Mouse (Mus musculus): ENCODE measurements around the gene Tmed4. TPM values are rescaled to one million over a fixed set of nuclear protein-coding genes. Genes with fewer than 3 reads are reported as not detected.
"Not testable (repeated sequence)": the region's sequence is repeated elsewhere in the genome, so short reads cannot be mapped to it uniquely, and the experiment has no call there.

Tmed4 gene
- polyA plus RNA-seq, 1 experiment: 60.9 TPM

GRCm38 (mm10) chr11:6282940-6283339, 8.3 kb upstream of the Tmed4 start:
- Histone ChIP-seq H3K27ac (ENCODE audit: insufficient read depth, low read length) (no peak overlapping the region), H3K4me1 (ENCODE audit: control insufficient read depth, insufficient read depth, low read length) (no peaks in the 10 kb centered on the region), H3K4me3 (ENCODE audit: insufficient read depth, low read length) (no peak overlapping the region)
- TF ChIP-seq POLR2A (IDR thresholded peaks at IDR 0.05; ENCODE audit: low read depth, low read length) (no peak), CTCF (IDR thresholded peaks at IDR 0.05; ENCODE audit: borderline replicate concordance, insufficient read depth, low read length) (no peak)

- H3K27ac ChIP-seq (ENCODE audit: insufficient read depth, low read length): no peak overlapping the region
- 0 out of 2 replicates have a peak, but pooled peaks cover 2% of the 10 kb centered on the region for H3K4me1 ChIP-seq (ENCODE audit: control insufficient read depth, insufficient read depth, low read length)
- H3K4me3 ChIP-seq (ENCODE audit: insufficient read depth, low read length): no peak overlapping the region
- TF ChIP-seq POLR2A (IDR thresholded peaks at IDR 0.05; ENCODE audit: low read depth, low read length) (no peak), CTCF (IDR thresholded peaks at IDR 0.05; ENCODE audit: borderline replicate concordance, insufficient read depth, low read length) (no peak)
Measured at GRCm38 (mm10) chr11:6276466-6276865, 1.8 kb upstream of the Tmed4 start.

- no peak for TF ChIP-seq POLR2A (IDR thresholded peaks at IDR 0.05; ENCODE audit: low read depth, low read length)
- no peak for TF ChIP-seq CTCF (IDR thresholded peaks at IDR 0.05; ENCODE audit: borderline replicate concordance, insufficient read depth, low read length)
- H3K4me1 ChIP-seq (ENCODE audit: control insufficient read depth, insufficient read depth, low read length): 0 out of 2 replicates have a peak, but pooled peaks cover 2% of the 10 kb centered on the region
Measured at GRCm38 (mm10) chr11:6275094-6275484, 419 bp upstream of the Tmed4 start.

GRCm38 (mm10) chr11:6273607-6274006, 1.1 kb downstream of the Tmed4 start:
- peak overlapping the region; percentile 56 for H3K4me3 ChIP-seq (ENCODE audit: insufficient read depth, low read length)
- H3K4me1 ChIP-seq (ENCODE audit: control insufficient read depth, insufficient read depth, low read length): 0 out of 2 replicates have a peak, but pooled peaks cover 2% of the 10 kb centered on the region
- no peak for TF ChIP-seq POLR2A (IDR thresholded peaks at IDR 0.05; ENCODE audit: low read depth, low read length)
- no peak for TF ChIP-seq CTCF (IDR thresholded peaks at IDR 0.05; ENCODE audit: borderline replicate concordance, insufficient read depth, low read length)
- no peak overlapping the region for H3K27ac ChIP-seq (ENCODE audit: insufficient read depth, low read length)

More at GRCm38 (mm10) chr11:6275094-6275484, 419 bp upstream of the Tmed4 start:
- H3K27ac ChIP-seq (ENCODE audit: insufficient read depth, low read length): no peak overlapping the region
- no peak overlapping the region for H3K4me3 ChIP-seq (ENCODE audit: insufficient read depth, low read length)

GRCm38 (mm10) chr11:6267320-6268254, 7.1 kb downstream of the Tmed4 start, which contains the start of gene Ddx56:
TSS of gene Ddx56 (minus strand) at chr11:6267772.
- H3K27ac ChIP-seq (ENCODE audit: insufficient read depth, low read length): peak within 1 kb of the TSS; percentile 83
- no peaks in the 10 kb centered on the region for H3K4me1 ChIP-seq (ENCODE audit: control insufficient read depth, insufficient read depth, low read length)
- TF ChIP-seq CTCF (IDR thresholded peaks at IDR 0.05; ENCODE audit: borderline replicate concordance, insufficient read depth, low read length) (no peak), POLR2A (IDR thresholded peaks at IDR 0.05; ENCODE audit: low read depth, low read length) (peak; percentile 91)
- H3K4me3 ChIP-seq (ENCODE audit: insufficient read depth, low read length): peak within 1 kb of the TSS; percentile 75

- Histone ChIP-seq H3K4me1 (ENCODE audit: control insufficient read depth, insufficient read depth, low read length) (no peaks in the 10 kb centered on the region), H3K4me3 (ENCODE audit: insufficient read depth, low read length) (peak overlapping the region; percentile 75), H3K27ac (ENCODE audit: insufficient read depth, low read length) (no peak overlapping the region)
- TF ChIP-seq POLR2A (IDR thresholded peaks at IDR 0.05; ENCODE audit: low read depth, low read length): no peak
- no peak for TF ChIP-seq CTCF (IDR thresholded peaks at IDR 0.05; ENCODE audit: borderline replicate concordance, insufficient read depth, low read length)
Measured at GRCm38 (mm10) chr11:6266621-6267020, 8.0 kb downstream of the Tmed4 start.

- Histone ChIP-seq H3K27ac (ENCODE audit: insufficient read depth, low read length) (no peak overlapping the region), H3K4me1 (ENCODE audit: control insufficient read depth, insufficient read depth, low read length) (no peaks in the 10 kb centered on the region), H3K4me3 (ENCODE audit: insufficient read depth, low read length) (no peak overlapping the region)
- peak; percentile 97 for TF ChIP-seq CTCF (IDR thresholded peaks at IDR 0.05; ENCODE audit: borderline replicate concordance, insufficient read depth, low read length)
- no peak for TF ChIP-seq POLR2A (IDR thresholded peaks at IDR 0.05; ENCODE audit: low read depth, low read length)
Measured at GRCm38 (mm10) chr11:6261434-6262082, 13.1 kb downstream of the Tmed4 start.

GRCm38 (mm10) chr11:6259413-6259812, 15.3 kb downstream of the Tmed4 start:
- H3K4me1 ChIP-seq (ENCODE audit: control insufficient read depth, insufficient read depth, low read length): no peaks in the 10 kb centered on the region
- no peak overlapping the region for H3K4me3 ChIP-seq (ENCODE audit: insufficient read depth, low read length)
- TF ChIP-seq CTCF (IDR thresholded peaks at IDR 0.05; ENCODE audit: borderline replicate concordance, insufficient read depth, low read length): no peak
- TF ChIP-seq POLR2A (IDR thresholded peaks at IDR 0.05; ENCODE audit: low read depth, low read length): no peak
- H3K27ac ChIP-seq (ENCODE audit: insufficient read depth, low read length): no peak overlapping the region

GRCm38 (mm10) chr11:6256490-6257072, 18.1 kb downstream of the Tmed4 start:
- Histone ChIP-seq H3K4me3 (ENCODE audit: insufficient read depth, low read length) (no peak overlapping the region), H3K4me1 (ENCODE audit: control insufficient read depth, insufficient read depth, low read length) (no peaks in the 10 kb centered on the region), H3K27ac (ENCODE audit: insufficient read depth, low read length) (no peak overlapping the region)
- TF ChIP-seq CTCF (IDR thresholded peaks at IDR 0.05; ENCODE audit: borderline replicate concordance, insufficient read depth, low read length): no peak
- TF ChIP-seq POLR2A (IDR thresholded peaks at IDR 0.05; ENCODE audit: low read depth, low read length): no peak; the same call in 1 of the 2 replicates

- H3K27ac ChIP-seq (ENCODE audit: insufficient read depth, low read length); H3K4me1 ChIP-seq (ENCODE audit: control insufficient read depth, insufficient read depth, low read length); H3K4me3 ChIP-seq (ENCODE audit: insufficient read depth, low read length): not testable (repeated sequence)
Measured at GRCm38 (mm10) chr11:6254602-6255001, 20.1 kb downstream of the Tmed4 start.
